Mouse (Mus musculus) limb, embryonic 12.5 days (tissue): ENCODE measurements around the gene Vmn1r143. TPM values are rescaled to one million over a fixed set of nuclear protein-coding genes. Genes with fewer than 3 reads are reported as not detected.
"Not testable (repeated sequence)": the region's sequence is repeated elsewhere in the genome, so short reads cannot be mapped to it uniquely, and the experiment has no call there.

ENCODE experiments used
- ATAC-seq: fragments of 200-750 bp; cut with Nextera tagmentation; 2 replicates; pipeline ENCODE4 v1.8.0; 2017; ENCODE audit warnings: low read depth, moderate TSS enrichment; ENCODE audit not compliant: insufficient number of reproducible peaks, insufficient read depth, low FRiP score, low TSS enrichment
- H3K27ac ChIP-seq: fragments of 300-500 bp; sonication (generic); 2 replicates; pipeline ENCODE4 v1.5.1; 2016; ENCODE audit warnings: mild to moderate bottlenecking, moderate library complexity
- H3K27me3 ChIP-seq: fragments of 300-500 bp; sonication (generic); 2 replicates; pipeline ENCODE4 v1.6.1; 2016; ENCODE audit warnings: mild to moderate bottlenecking, moderate library complexity
- H3K36me3 ChIP-seq: fragments of 300-500 bp; sonication (generic); 2 replicates; pipeline ENCODE4 v1.6.1; 2016; ENCODE audit warnings: mild to moderate bottlenecking, moderate library complexity
- H3K4me1 ChIP-seq: fragments of 300-500 bp; sonication (generic); replicated peaks from 2 replicates; pipeline ENCODE4 v1.6.1; 2016
- H3K4me2 ChIP-seq: fragments of 300-500 bp; sonication (generic); 2 replicates; pipeline ENCODE4 v1.6.1; 2016; ENCODE audit warnings: mild to moderate bottlenecking, moderate library complexity
- H3K4me3 ChIP-seq: fragments of 300-500 bp; sonication (generic); replicated peaks from 2 replicates; pipeline ENCODE4 v1.5.1; 2016; ENCODE audit warnings: mild to moderate bottlenecking
- H3K9ac ChIP-seq: fragments of 300-500 bp; sonication (generic); replicated peaks from 2 replicates; pipeline ENCODE4 v1.6.1; 2016; ENCODE audit warnings: mild to moderate bottlenecking, moderate library complexity
- H3K9me3 ChIP-seq: fragments of 300-500 bp; sonication (generic); 2 replicates; pipeline ENCODE4 v1.6.1; 2016; ENCODE audit warnings: mild to moderate bottlenecking, moderate library complexity
- WGBS: fragments of 180-500 bp; shearing (Covaris S2); methylation state at CpG from one replicate; pipeline ENCODE4 v1.1.7; 2016; 5-methylcytosine and 5-hydroxymethylcytosine counted together
- polyA plus RNA-seq: library from polyadenylated mRNA; unstranded; fragments of >200 nt; fragmentation: Nextera tagmentation; extraction: Ambion mirVana; gene quantifications from 2 replicates; pipeline ENCODE4 v1.2.1, GENCODE M21; 2016

Vmn1r143 gene
- not detected in 2 replicates for polyA plus RNA-seq

GRCm38 (mm10) chr7:22189077-22189476 is at the start of gene Vmn1r143:
Gene Vmn1r143 (plus strand): TSS chr7:22189377.
- not testable (repeated sequence) for H3K4me3 ChIP-seq, H3K4me2 ChIP-seq, ATAC-seq, H3K9me3 ChIP-seq, H3K4me1 ChIP-seq, H3K27ac ChIP-seq, H3K27me3 ChIP-seq, H3K9ac ChIP-seq, H3K36me3 ChIP-seq
- WGBS = no CpG with 5 or more reads among the region's 3 CpGs

- not testable (repeated sequence) for H3K4me3 ChIP-seq, H3K27me3 ChIP-seq, H3K27ac ChIP-seq, H3K9me3 ChIP-seq, H3K4me2 ChIP-seq, H3K9ac ChIP-seq, H3K4me1 ChIP-seq, H3K36me3 ChIP-seq, ATAC-seq
- WGBS = no CpG with 5 or more reads among the region's 3 CpGs
These were observed 25.2 kb upstream of the Vmn1r143 start, which contains the start of gene Vmn1r142 for GRCm38 (mm10) chr7:22163935-22164334. Gene Vmn1r142 (minus strand): TSS chr7:22164035.

- H3K27ac ChIP-seq, H3K4me3 ChIP-seq, ATAC-seq, H3K36me3 ChIP-seq, H3K9me3 ChIP-seq, H3K4me1 ChIP-seq, H3K9ac ChIP-seq, H3K27me3 ChIP-seq, H3K4me2 ChIP-seq: not testable (repeated sequence)
- no CpG with 5 or more reads among the region's 2 CpGs for WGBS
These were observed 12.0 kb downstream of the Vmn1r143 start, which contains the start of gene Gm8653 for GRCm38 (mm10) chr7:22201164-22201563. Gene Gm8653 (minus strand): TSS chr7:22201264.

DNA sequence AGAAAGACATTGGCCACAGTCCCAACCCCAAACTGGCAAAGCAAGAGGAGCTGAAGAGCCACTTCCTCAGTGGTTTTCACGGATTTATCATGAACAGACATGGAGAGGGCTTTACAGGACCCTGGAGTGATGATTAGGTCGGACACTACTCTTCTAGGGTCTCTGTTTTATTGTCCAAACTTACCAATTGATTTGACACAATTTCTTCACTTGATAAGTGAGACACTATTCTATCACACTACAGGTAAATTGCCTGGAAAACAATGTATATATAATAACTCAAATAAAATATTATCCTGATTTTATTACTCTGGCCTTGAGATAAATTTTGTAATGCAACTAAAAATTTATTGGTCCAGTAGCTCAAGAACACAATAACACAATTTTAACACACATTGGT is 40.2 kb downstream of the Vmn1r143 start, which contains the start of gene Gm8453:
Gene Gm8453 (minus strand): TSS at position 101 of the 400 bp plus-strand sequence.
- not testable (repeated sequence) for H3K9me3 ChIP-seq, ATAC-seq, H3K9ac ChIP-seq, H3K4me3 ChIP-seq, H3K4me1 ChIP-seq, H3K36me3 ChIP-seq, H3K27ac ChIP-seq, H3K27me3 ChIP-seq, H3K4me2 ChIP-seq
- 19% methylated on average over 2 of the region's 2 CpGs for WGBS

Other genes starting within 250 kb of the Vmn1r143 start
- gene Vmn1r137, start 194.8 kb upstream of the Vmn1r143 start, polyA plus RNA-seq = not detected in 2 replicates
- not detected in 2 replicates for gene Vmn1r138, start 160.5 kb upstream of the Vmn1r143 start, polyA plus RNA-seq
- gene Gm6176, start 133.1 kb upstream of the Vmn1r143 start, polyA plus RNA-seq = not detected in 2 replicates
- not detected in 2 replicates for gene Vmn1r139, start 120.3 kb upstream of the Vmn1r143 start, polyA plus RNA-seq
- gene Gm16451, start 71.1 kb upstream of the Vmn1r143 start, polyA plus RNA-seq = not detected in 2 replicates
- not detected in 2 replicates for gene Gm10666, start 54.6 kb upstream of the Vmn1r143 start, polyA plus RNA-seq
- gene Vmn1r142, start 25.3 kb upstream of the Vmn1r143 start, polyA plus RNA-seq = not detected in 2 replicates
- gene Gm8653, start 11.9 kb downstream of the Vmn1r143 start, polyA plus RNA-seq = not detected in 2 replicates
- not detected in 2 replicates for gene Gm8453, start 40.1 kb downstream of the Vmn1r143 start, polyA plus RNA-seq
- not detected in 2 replicates for gene Gm4187, start 140.3 kb downstream of the Vmn1r143 start, polyA plus RNA-seq
- gene Gm8660, start 181.7 kb downstream of the Vmn1r143 start, polyA plus RNA-seq = not detected in 2 replicates
- not detected in 2 replicates for gene Vmn1r148, start 224.2 kb downstream of the Vmn1r143 start, polyA plus RNA-seq
- gene Vmn1r149, start 248.9 kb downstream of the Vmn1r143 start, polyA plus RNA-seq = not detected in 2 replicates